Mouse (Mus musculus) layer of hippocampus, adult 2 months (tissue): ENCODE results near the gene AC161166.1. TPM values are rescaled to one million over a fixed set of nuclear protein-coding genes. Genes with fewer than 3 reads are reported as not detected.
"Not testable (repeated sequence)": the region's sequence is repeated elsewhere in the genome, so short reads cannot be mapped to it uniquely, and the experiment has no call there.

Source experiments
- DNase-seq, 2 experiments: peaks; one replicate each; pipeline ENCODE4 v3.0.0; 2022; ENCODE audit warnings: low spot score in 2 of 2
- H3K27ac ChIP-seq: fragments of 200-600 bp; 2 replicates; pipeline ENCODE4 v1.8.1; 2022
- H3K4me3 ChIP-seq: fragments of 200-600 bp; 2 replicates; pipeline ENCODE4 v1.8.1; 2022; ENCODE audit warnings: mild to moderate bottlenecking
- CTCF ChIP-seq: fragments of 200-600 bp; conservative IDR thresholded peaks from 2 replicates; pipeline ENCODE4 v1.8.1; 2022; ENCODE audit warnings: antibody characterized with exemption, mild to moderate bottlenecking, moderate library complexity
- total RNA-seq, 2 experiments: library from RNA; stranded (reverse); gene quantifications; 2 replicates each; pipeline ENCODE4 v1.2.3; 2021

AC161166.1 gene
- total RNA-seq, 2 experiments from 2014 or later: not detected

DNA sequence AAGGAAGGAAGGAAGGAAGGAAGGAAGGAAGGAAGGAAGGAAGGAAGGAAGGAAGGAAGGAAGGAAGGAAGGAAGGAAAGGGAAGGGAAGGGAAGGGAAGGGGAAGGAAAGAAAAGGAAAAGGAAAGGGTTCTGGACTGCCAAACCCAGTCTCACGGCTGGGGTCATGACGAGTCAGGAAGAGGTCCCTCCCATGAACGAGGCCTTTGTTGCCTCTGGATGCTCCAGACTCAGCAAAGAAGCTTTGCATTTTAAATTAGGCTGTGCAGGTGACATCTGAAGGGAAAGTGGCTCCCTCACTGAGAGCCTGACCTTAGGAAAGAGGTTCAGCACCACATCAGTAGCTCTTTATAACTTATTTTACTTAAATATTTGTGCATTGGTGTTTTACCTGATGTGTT lies 6.9 kb upstream of the AC161166.1 start:
- no peak for DNase-seq
- Histone ChIP-seq H3K4me3 (no peak overlapping the region), H3K27ac (no peak overlapping the region)
- TF ChIP-seq CTCF: no peak

DNA sequence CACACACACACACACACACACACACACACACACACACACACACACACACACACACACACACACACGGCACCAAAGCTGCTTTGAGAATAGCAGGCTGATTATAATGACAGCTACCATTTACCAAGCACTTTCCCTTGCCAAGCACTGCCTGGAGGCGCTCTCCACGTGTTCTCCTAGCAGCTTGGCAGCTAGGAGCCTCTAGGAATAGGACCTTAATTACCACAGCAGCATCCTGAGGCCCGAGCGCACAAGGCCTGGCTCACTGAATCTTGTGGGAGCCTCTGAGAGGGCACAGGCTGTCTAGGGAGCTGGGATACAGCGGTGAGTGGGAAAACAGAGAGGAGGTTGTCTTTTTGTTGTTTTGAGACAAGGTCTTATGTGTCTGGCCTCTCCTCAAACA lies 5.4 kb upstream of the AC161166.1 start:
- no peak overlapping the region for H3K4me3 ChIP-seq
- peak overlapping the region; percentile 80 for H3K27ac ChIP-seq
- DNase-seq: peak in 1 of 2 experiments; percentile 70
- no peak for TF ChIP-seq CTCF

DNA sequence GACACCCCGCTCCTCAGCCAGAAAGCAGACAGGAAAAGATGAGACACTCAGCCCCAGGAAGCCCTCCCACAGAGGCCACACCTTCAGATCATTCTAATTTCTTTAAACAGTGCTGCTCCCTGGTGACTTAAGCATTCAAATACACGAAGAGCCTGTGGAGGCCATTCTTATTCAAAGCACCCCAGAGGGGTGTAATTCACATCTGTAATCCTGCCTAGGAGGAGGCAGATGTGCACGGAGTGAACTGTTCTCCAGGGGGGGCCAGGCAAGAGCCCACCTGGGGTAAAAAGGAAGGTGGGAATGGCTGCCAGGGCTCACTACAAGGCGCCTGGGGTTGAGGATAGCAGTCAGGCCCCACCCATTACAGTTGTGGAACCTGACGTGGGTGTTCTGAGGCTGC lies 4.8 kb upstream of the AC161166.1 start:
- Histone ChIP-seq H3K4me3 (no peak overlapping the region), H3K27ac (peak overlapping the region; percentile 28; the same call in 1 of the 2 replicates)
- DNase-seq: no peak
- TF ChIP-seq CTCF: no peak

DNA sequence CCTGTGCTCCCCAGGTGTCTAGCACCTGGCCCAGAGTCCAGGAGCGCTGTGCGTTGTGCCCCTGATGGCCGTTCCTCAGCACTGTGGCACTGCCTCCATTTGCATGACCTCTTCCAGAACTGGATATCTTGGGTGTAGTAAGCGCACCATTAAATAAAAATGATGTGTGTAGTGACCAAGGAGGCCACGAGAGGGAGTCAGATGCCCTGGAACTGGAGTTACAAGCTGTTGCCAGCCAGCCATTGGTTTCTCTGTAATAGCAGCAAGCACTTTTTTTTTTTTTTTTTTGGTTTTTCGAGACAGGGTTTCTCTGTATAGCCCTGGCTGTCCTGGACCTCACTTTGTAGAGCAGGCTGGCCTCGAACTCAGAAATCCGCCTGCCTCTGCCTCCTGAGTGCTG lies 4.1 kb upstream of the AC161166.1 start:
- peak in 1 of 2 experiments; percentile 61 for DNase-seq

DNA sequence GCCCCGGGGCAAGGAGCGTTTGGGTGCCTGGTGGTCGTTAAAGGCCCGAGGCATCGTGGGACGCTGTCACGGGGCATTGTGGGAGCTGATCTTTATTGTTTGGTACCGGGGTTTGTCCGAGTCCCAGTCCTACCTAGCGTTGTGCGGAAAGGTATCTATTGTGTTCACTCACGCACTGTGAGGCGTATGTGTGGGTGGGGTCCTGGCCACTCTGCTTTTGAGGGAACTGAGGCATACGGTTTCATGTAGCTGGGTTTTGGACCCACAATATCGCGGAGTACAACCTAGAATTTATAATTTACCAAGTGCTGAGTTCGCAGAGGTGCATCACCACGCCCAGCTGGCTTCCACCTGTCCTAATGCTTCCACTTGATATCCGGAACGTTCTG lies 4.5 kb downstream of the AC161166.1 start:
- Histone ChIP-seq H3K4me3 (peak overlapping the region; percentile 94), H3K27ac (peak overlapping the region; percentile 100)
- DNase-seq: no peak
- TF ChIP-seq CTCF: no peak

More for the DNA sequence above, 4.1 kb upstream of the AC161166.1 start:
- TF ChIP-seq CTCF: peak; percentile 65
- not testable (repeated sequence) for H3K27ac ChIP-seq, H3K4me3 ChIP-seq

DNA sequence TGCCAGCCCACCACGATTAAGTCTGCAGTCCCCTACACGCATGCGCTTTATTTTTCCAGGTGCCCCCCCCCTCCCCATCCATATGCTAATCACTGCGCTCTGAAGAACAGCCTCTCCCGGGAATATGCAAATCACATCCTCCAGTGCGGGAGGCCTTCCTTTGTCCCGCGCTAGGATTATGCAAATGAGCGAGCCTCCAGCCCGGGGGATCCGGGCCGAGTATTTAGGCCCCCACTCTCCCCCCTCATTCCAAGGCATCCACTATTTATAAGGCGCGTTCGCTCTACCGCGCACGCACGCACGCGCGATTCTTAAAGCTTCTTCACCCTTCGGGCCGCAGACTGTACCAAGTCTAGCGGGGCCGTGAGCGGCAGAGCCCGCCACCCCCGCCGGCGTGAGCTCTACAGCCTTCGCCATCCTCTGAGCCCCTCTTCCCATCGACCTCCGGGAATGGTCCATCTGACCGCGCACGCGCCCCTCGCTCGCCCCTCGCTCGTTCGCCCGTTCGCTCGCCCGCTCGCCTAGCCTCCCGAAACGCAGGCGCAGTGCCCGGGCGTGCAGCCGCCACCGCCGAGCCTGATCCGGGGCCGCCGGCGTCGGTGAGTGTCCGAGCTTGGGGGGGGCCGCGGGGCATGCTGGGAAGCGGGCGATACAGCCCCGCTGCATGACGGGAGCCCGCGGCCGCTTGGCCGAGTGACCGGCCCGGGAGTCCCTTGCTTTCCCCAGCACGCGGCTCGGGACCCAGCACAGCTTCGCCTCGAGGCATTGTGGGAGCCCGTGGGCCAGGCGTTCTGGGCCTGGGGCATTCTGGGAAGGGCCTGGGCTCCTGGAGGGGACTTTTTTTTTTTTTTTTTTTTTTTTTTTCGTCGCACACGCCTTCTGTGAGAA lies 5.2 kb downstream of the AC161166.1 start, which contains the start of gene Zfp428:
Gene Zfp428 (plus strand): TSS at position 169 of the 888 bp plus-strand sequence.
- peak within 1 kb of the TSS; percentile 94 for H3K4me3 ChIP-seq
- TF ChIP-seq CTCF: no peak
- DNase-seq: peak; percentile 72 to 85
- peak within 1 kb of the TSS; percentile 100 for H3K27ac ChIP-seq

DNA sequence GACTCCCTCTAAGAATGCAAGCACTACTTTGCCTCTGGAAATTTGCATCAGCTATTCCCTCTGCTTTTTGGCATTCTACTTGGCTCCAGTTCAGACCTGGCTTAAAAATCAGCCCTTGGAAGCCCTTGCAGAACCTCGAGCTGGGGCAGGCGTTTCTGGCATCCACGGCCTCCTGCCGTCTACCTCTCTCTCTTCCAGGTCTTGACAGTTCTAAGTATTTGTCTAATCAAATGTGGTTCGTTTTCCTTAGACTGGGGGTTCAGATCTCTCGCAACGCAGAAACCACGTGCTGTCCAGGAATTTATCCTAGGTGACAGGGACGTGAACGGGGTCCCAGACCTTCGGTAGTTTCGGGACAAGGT lies 5.8 kb downstream of the AC161166.1 start:
- Histone ChIP-seq H3K4me3 (peak overlapping the region; percentile 94), H3K27ac (peak overlapping the region; percentile 100)
- DNase-seq: peak; percentile 59 to 72
- no peak for TF ChIP-seq CTCF

DNA sequence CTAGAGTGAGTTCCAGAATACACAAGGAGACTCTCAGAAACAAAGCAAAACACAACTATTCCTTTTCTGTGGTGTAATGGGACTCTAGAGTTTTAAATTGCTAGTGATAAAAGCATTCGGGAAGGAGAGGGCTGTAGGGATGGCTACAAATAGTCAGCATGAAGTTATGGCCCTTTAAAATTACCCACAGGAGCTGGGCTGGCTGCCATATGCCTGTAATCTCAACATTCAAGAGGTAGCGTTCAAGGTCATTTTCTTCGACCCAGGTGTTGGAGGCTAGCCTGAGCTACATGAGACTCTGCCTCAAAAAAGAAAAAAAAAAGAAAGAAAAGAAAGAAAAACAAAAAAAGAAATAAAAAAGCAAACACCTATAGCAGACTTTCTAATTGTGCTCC lies 6.2 kb downstream of the AC161166.1 start:
- Histone ChIP-seq H3K27ac (peak overlapping the region; percentile 100), H3K4me3 (peak overlapping the region; percentile 94)
- no peak for DNase-seq
- TF ChIP-seq CTCF: no peak

DNA sequence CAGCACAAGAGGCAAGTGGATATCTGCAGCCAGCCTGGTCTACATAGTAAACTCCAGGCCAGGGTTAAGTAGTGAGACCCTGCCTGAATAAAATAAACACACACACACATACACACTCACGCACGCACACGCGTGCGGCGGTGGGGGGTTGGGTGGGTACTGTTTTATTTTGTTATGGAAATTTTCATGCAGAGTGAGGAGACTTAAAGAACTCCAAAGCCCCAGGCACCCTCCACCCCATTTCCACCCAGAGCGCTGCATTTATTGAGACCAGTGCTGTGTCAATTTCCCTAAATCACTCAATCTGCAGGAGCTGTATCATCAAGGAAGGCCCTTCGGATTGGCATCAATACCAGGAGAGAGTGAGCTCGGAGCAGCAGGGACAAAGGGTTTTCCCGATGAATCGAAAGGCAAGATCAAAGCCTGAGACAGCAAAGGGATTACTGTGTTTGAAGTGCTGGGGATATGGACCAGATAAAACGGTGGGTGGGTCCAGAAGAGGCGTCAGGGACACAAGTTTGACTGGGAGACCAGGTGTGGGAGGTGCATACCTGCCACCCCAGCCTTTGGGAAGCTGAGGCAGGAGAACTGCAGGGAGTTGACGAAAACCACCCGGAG lies 6.7 kb downstream of the AC161166.1 start:
- peak overlapping the region; percentile 94 for H3K4me3 ChIP-seq

DNA sequence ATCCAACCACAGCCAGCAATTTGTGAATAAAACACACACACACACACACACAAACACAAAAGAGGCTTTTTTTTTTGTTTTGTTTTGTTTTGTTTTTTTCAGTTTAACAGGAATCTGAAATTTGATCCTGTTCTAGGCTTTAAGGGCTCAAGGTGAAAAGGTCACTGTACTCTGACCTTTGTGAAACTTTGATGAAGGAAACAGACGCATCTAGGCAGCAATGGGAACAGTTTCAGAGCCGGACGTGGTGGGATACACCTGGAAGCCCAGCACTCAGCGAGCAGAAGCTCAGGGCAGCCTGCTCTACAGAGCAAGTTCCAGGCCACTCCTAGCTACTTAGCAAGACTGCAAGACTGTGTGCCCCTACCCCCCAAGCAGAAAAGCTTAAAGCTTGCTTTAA lies 7.4 kb downstream of the AC161166.1 start:
- H3K4me3 ChIP-seq: no peak overlapping the region
- no peak for TF ChIP-seq CTCF
- no peak overlapping the region for H3K27ac ChIP-seq
- no peak for DNase-seq

More for the DNA sequence above, 6.7 kb downstream of the AC161166.1 start:
- H3K27ac ChIP-seq: peak overlapping the region; percentile 100
- no peak for TF ChIP-seq CTCF
- no peak for DNase-seq

DNA sequence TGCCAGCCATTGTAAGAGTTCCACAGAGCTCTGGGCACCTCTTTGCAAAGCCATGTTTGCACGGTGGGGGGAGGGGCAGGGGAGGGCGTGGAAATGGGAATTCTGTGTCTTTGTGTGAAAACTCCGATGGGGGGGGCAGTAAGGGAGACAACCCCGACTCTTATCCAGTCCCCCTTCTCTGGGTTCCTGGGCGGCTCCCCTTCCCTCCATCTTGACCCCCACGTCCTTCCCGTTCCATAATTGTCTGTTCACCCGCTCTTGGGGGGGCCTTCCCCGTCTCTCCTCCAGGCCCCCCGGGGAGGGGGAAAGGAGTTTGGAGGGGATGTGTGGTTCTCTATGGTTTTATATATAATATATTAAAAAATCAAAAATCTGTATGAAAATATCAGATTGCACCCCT lies 8.3 kb downstream of the AC161166.1 start:
- Histone ChIP-seq H3K27ac (no peak overlapping the region), H3K4me3 (no peak overlapping the region)
- no peak for DNase-seq
- TF ChIP-seq CTCF: no peak

DNA sequence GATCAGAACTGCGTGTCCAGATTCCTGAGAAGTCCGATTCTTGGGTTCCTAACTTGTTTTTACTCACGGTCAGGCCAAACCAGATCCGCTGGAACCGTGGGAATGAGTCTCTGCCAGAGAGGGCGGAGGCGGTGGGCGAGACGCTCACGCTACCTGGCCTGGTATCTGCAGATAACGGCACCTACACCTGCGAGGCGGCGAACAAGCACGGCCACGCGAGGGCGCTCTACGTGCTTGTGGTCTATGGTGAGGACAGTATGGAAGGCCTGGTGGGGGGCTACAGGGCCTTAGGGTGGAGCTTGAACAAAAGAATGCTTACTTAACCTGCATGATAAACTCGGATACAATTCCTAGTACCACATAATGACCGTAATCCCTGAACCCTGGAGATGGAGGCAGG lies 10.8 kb downstream of the AC161166.1 start:
- no peak for DNase-seq
- peak; percentile 63 for TF ChIP-seq CTCF

DNA sequence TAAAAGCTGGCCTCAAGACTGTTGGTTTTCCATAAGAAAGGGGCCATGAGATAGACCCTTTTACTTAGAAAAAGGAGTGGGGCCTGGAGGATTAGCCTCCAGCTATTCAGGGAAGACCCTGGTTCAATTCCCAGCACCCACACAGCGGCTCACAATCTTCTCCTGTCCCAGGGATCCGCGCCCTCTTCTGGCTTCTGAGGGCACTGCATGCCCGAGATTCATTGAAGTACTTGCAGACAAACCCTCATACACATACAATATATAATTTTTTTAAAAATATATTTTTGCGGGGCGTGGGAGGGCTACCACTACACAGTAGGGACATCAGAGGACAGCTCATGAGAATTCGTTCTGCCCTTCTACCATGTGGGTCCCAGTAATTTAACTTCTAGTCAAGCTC lies 11.3 kb downstream of the AC161166.1 start:
- DNase-seq: no peak
- Histone ChIP-seq H3K27ac (no peak overlapping the region), H3K4me3 (no peak overlapping the region)
- peak; percentile 74 for TF ChIP-seq CTCF

More for the DNA sequence above, 10.8 kb downstream of the AC161166.1 start:
- no peak overlapping the region for H3K4me3 ChIP-seq
- no peak overlapping the region for H3K27ac ChIP-seq
